Mouse (Mus musculus) thymus, postnatal 10 days (tissue): ENCODE results near the gene Psg16.
"Not testable (repeated sequence)": the region's sequence is repeated elsewhere in the genome, so short reads cannot be mapped to it uniquely, and the experiment has no call there.

Experiments used
- DNase-seq, 2 experiments: peaks; one replicate each; pipeline ENCODE4 v3.0.0; 2021; ENCODE audit warnings: low spot score in 2 of 2

Gene Psg16

GRCm38 (mm10) chr7:17091280-17091679, 17.4 kb downstream of the Psg16 start:
- DNase-seq: peak in 1 of 2 experiments; percentile 26

DNA sequence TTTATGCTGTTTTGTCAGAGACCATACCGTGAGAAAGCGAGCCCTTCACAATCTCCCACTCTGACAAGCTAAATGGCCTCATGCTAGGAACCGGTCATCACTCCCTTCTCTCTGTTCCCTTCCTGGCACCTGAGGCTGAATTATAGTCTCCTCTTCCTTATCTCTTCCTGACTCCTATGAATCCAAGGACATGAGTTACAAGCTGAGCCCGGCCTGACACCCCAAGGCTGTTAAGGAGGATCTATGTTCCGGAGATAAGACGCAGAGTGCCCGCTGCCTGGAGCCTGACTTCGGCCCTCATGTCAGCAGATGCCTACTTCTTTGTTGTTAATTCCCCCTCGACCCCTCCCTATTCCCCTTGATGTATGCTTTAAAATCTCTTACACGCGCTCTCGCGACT, 27.8 kb downstream of the Psg16 start:
- not testable (repeated sequence) for DNase-seq

DNA sequence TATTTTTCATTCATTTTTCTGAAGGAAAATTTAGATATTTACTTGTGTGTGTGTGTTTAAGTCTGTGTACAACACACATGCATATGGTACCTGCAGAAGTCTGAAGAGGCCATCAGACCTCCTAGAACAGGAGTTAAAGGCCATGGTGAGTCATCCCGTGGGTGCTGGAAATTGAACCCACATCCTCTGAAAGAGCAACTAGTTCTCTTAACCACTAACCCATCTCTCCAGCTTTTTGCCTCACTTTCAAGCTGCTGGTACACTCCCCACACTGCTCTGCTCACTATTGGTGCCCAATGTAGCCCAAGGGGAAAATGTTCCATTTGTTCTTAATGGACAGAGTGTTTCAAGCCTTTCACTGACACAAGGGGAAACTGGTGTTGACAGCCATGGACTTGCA, 61.5 kb downstream of the Psg16 start:
- no peak for DNase-seq

DNA sequence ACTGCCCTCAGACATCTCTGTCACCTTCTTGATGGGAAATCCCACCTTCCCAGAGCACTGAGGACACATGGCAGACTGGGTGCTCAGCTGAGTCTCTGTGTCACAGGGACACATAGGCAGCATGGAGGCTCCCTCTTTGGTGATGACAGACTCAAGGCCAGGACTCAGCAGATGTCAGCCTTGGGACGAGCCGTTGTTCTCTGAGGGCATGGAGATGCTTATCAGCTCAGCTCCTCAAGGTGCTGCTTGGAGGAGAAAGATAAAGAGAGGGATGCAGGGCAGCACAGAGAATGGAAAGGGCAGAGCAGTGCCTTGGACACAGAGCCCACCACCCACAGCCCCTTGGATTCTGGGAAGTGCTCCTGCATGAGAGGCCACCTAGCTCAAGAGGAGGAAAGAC, 76.1 kb downstream of the Psg16 start, which contains the start of gene Ceacam3:
Ceacam3 (plus strand) TSS at position 352 of the 400 bp plus-strand sequence.
- no peak for DNase-seq

GRCm38 (mm10) chr7:17155634-17156033, 81.8 kb downstream of the Psg16 start:
- DNase-seq: peak; percentile 17 to 37

DNA sequence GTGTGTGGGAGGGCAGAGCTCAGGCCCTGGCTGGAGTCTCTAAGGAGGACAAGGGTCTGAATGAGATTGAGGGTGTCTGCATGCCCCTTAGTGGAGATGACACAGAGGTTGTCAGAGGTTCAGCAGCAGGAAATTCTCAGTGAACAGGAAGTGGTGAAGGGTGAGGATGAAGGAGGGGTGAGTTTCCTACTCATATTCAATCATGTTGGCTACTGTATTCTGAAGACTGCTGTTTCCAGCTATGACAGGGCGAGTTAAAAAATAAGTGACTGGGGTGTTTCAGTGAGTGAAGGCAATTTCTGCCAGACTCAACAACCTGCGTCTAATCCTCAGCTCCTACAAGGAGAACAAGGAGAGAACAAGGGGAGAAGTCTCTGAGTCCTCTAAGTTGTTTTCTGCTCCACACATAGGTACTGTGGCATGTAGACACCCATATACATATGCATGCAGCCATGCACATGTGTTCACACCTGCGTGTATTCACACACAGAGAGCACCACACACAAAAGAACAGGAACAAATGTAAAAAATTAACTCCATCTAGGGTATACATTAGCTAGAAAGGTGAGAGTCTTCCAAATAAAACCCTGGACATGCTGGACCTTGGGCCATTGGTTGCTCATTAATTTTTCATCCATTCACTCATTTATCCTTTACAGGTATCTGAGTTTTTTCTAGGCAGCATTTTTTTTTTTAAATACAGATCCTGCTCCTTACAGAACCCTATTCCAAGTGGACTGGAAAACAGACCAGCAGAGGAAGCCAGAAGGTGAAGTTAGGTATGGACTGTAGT, 83.2 kb downstream of the Psg16 start:
- DNase-seq: no peak

- no peak for DNase-seq
Observed at GRCm38 (mm10) chr7:17159011-17159410, 85.2 kb downstream of the Psg16 start.

- DNase-seq: no peak
Observed at GRCm38 (mm10) chr7:17171827-17172226, 98.0 kb downstream of the Psg16 start.
